Mouse (Mus musculus): ENCODE measurements around the gene Dhps.

- no peak for TF ChIP-seq EP300 (IDR thresholded peaks at IDR 0.05; ENCODE audit: low read length)
- no peak for TF ChIP-seq CTCF (conservative IDR thresholded peaks at IDR 0.05 in 1 of 2, IDR thresholded peaks at IDR 0.05 in 1 of 2; ENCODE audit: low read depth in 2 of 2, low read length in 2 of 2)
- TF ChIP-seq ZKSCAN1 (IDR thresholded peaks at IDR 0.05; ENCODE audit: borderline replicate concordance, low read depth, low read length), result no peak
- TF ChIP-seq POLR2A (IDR thresholded peaks at IDR 0.05; ENCODE audit: low read depth, low read length), result no peak
- no peak for TF ChIP-seq USF1 (IDR thresholded peaks at IDR 0.05; ENCODE audit: low read depth, low read length)
These were observed 44.1 kb upstream of the Dhps start for GRCm38 (mm10) chr8:85027516-85027855.
